Mouse (Mus musculus) G1E (cell line): Measurements from ENCODE around the gene Hnrnpa2b1. TPM values are rescaled to one million over a fixed set of nuclear protein-coding genes. Genes with fewer than 3 reads are reported as not detected.

ENCODE experiments used
- ATAC-seq: 2 replicates; pipeline ENCODE4 v1.8.0; 2016; ENCODE audit warnings: mild to moderate bottlenecking; ENCODE audit not compliant: insufficient number of reproducible peaks, poor library complexity, low FRiP score, severe bottlenecking; ENCODE audit errors: extremely low read depth
- DNase-seq: peaks from one replicate; pipeline ENCODE4 v3.0.0; 2012; ENCODE audit warnings: low spot score
- H3K27me3 ChIP-seq: 2 replicates; pipeline ENCODE4 v1.6.1; 2012; ENCODE audit warnings: mild to moderate bottlenecking, low read length, inconsistent platforms; ENCODE audit not compliant: insufficient read depth
- H3K36me3 ChIP-seq: replicated peaks from 2 replicates; pipeline ENCODE3; 2012; ENCODE audit warnings: mild to moderate bottlenecking, inconsistent platforms
- H3K4me1 ChIP-seq: 2 replicates; pipeline ENCODE4 v1.6.1; 2012; ENCODE audit warnings: low read depth, low read length, inconsistent platforms, mixed read lengths; ENCODE audit not compliant: insufficient read depth
- H3K4me3 ChIP-seq: 2 replicates; pipeline ENCODE4 v1.5.1; 2012; ENCODE audit warnings: low read depth, mild to moderate bottlenecking, inconsistent platforms, low read length, moderate library complexity, mixed read lengths
- H3K9me3 ChIP-seq: replicated peaks from 2 replicates; pipeline ENCODE4 v1.6.1; 2012; ENCODE audit warnings: inconsistent platforms
- CTCF ChIP-seq: IDR thresholded peaks from 2 replicates; pipeline ENCODE4 v1.5.1; 2012; ENCODE audit warnings: low read depth, low read length, inconsistent platforms, mixed read lengths
- GATA1 ChIP-seq: IDR thresholded peaks from 2 replicates; pipeline ENCODE4 v1.6.1; 2012; ENCODE audit warnings: borderline replicate concordance, low read length, inconsistent platforms, mixed read lengths
- GATA2 ChIP-seq: IDR thresholded peaks from 2 replicates; pipeline ENCODE4 v1.6.1; 2012; ENCODE audit warnings: low read depth, low read length, inconsistent platforms, borderline replicate concordance
- POLR2AphosphoS5 ChIP-seq: IDR thresholded peaks from 2 replicates; pipeline ENCODE4 v1.6.1; 2012; ENCODE audit warnings: low read depth, low read length, inconsistent platforms; ENCODE audit not compliant: insufficient replicate concordance
- TAL1 ChIP-seq: conservative IDR thresholded peaks from 2 replicates; pipeline ENCODE4 v1.6.1; 2012; ENCODE audit warnings: low read depth, low read length, inconsistent platforms, mixed read lengths
- polyA plus RNA-seq: library from polyadenylated mRNA; stranded (reverse); fragments of >175 nt; gene quantifications from 2 replicates; pipeline ENCODE4 v1.2.3, GENCODE M21; 2012
- total RNA-seq, 2 experiments: library from RNA; stranded (forward) in 1 of 2; stranded (reverse) in 1 of 2; fragments of 200-1000 nt in 1 of 2; fragments of >200 nt in 1 of 2; fragmentation: Nextera tagmentation in 1 of 2; gene quantifications; 2 replicates each; pipeline ENCODE4 v1.2.3; 2014 to 2017

Gene Hnrnpa2b1
- total and polyA plus RNA-seq, 3 experiments = 574 to 1,396 (median 906) TPM

DNA sequence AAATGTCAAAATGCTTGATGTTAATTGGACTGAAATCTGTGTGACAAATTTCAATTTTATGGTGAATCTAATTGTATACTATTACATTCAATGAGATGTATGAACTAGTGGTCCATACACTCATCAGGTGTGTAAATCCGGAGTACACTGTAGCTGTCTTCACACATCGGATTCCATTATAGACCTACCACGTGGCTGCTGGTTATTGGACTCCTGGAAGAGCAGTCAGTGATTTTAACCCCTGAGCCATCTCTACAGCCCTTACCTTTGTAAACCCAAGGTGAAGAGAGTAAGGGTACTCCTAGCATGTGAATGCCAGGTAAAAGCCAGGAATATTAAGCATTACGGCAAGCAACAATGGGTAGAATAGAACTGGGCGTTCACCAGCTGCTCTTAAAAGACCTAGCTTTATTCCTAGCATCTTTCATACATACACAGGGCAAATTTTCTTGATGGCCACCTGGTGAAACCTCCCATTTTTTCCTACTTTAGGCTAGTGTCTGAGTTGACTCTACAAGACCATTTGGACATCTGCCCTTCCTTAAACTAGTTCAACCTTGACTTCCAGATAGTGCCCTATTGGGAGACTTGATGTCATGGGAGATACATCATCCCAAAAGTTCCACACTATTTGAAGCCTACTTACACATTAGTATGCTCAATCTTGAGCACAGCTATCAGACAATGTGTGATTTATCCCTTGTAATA, 10.2 kb downstream of the Hnrnpa2b1 start:
- Histone ChIP-seq H3K27me3 (no peaks in the 10 kb centered on the region; the same call in 1 of the 2 replicates), H3K4me1 (peaks cover 10% of the 10 kb centered on the region; the same call in 1 of the 2 replicates), H3K4me3 (no peak overlapping the region), H3K36me3 (peaks cover 48% of the 10 kb centered on the region), H3K9me3 (no peaks in the 10 kb centered on the region)
- TF ChIP-seq CTCF (no peak), POLR2AphosphoS5 (0 out of 2 replicates have a peak, but pooled peaks have one; percentile 3)
- DNase-seq = no peak
- ATAC-seq = 0 out of 2 replicates have a peak, but pooled peaks have one; percentile 15

DNA sequence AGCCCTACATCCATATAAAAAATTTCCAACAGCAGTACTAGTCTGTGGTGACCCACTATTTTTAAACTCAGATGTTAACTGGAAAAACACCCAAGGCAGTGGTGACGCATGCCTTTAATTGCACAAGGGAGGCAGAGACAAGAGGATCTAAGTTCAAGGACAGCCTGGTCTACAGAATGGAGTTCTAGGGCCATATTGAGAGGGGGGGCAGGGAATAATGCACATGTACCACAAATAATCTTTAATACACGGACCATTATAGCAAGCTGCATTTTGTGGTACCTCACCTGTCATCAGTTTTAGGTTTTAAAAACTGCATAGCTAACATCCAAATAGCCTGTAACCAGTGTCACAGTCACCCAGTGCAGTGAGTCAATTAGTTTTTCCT, 10.8 kb downstream of the Hnrnpa2b1 start:
- 0 out of 2 replicates have a peak, but pooled peaks have one; percentile 64 for TF ChIP-seq POLR2AphosphoS5
- no peak for TF ChIP-seq GATA1
- Histone ChIP-seq H3K36me3 (peaks cover 43% of the 10 kb centered on the region), H3K27me3 (no peaks in the 10 kb centered on the region; the same call in 1 of the 2 replicates), H3K9me3 (no peaks in the 10 kb centered on the region), H3K4me3 (no peak overlapping the region), H3K4me1 (peaks cover 8% of the 10 kb centered on the region; the same call in 1 of the 2 replicates)
- DNase-seq = no peak
- ATAC-seq = peak; percentile 12; the same call in 1 of the 2 replicates

DNA sequence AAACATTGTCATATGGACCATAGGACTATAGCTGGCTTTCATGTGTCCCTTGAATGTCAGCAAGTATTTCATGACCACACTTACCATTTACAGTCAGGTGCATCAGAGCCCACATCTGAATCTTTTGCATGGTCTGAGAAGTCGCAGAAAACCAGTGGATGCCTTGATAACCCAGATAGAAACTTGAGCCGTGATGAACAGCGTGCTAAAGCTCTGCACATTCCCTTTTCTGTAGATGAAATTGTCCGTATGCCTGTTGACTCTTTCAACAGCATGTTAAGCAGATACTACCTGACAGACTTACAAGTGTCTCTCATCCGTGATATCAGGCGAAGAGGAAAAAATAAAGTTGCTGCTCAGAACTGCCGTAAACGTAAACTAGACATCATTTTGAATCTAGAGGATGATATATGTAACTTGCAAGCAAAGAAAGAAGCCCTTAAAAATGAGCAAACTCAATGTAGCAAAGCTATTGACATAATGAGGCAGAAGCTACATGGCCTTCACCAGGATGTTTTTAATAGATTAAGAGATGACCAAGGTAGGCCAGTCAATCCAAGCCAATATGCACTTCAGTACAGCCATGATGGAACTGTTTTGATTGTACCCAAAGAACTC, 11.8 kb downstream of the Hnrnpa2b1 start:
- DNase-seq (no peak), ATAC-seq (no peak)
- peaks cover 33% of the 10 kb centered on the region for H3K36me3 ChIP-seq
- H3K27me3 ChIP-seq = no peaks in the 10 kb centered on the region; the same call in 1 of the 2 replicates
- peak; percentile 91; the same call in 1 of the 2 replicates for TF ChIP-seq POLR2AphosphoS5
- TF ChIP-seq GATA1 = no peak
- H3K4me1 ChIP-seq = peaks cover 4% of the 10 kb centered on the region; the same call in 1 of the 2 replicates
- H3K9me3 ChIP-seq = no peaks in the 10 kb centered on the region
- no peak overlapping the region for H3K4me3 ChIP-seq

DNA sequence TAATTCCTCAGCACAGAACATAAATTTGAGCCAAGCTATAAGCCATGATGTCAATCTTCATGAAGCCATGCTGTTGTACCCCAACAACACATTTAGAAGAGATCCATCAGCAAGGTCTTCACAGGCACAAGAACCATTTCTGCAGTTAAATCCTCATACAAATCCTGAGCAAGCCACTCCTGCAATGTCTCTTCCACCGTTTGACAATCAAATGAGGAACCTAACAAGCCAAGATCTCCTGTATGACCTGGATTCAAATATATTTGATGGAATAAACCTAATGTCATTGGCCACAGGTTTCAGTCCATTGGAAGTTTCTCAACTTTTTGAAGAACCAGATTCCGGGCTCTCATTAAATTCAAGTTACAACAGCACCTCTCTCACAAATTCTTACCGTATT, 12.4 kb downstream of the Hnrnpa2b1 start:
- H3K27me3 ChIP-seq = no peaks in the 10 kb centered on the region; the same call in 1 of the 2 replicates
- DNase-seq (no peak), ATAC-seq (no peak)
- H3K36me3 ChIP-seq = peaks cover 31% of the 10 kb centered on the region
- TF ChIP-seq GATA1 = no peak
- no peak for TF ChIP-seq GATA2
- no peak for TF ChIP-seq CTCF
- no peak for TF ChIP-seq TAL1
- TF ChIP-seq POLR2AphosphoS5 = peak; percentile 81; the same call in 1 of the 2 replicates
- no peaks in the 10 kb centered on the region for H3K9me3 ChIP-seq
- peaks cover 4% of the 10 kb centered on the region; the same call in 1 of the 2 replicates for H3K4me1 ChIP-seq
- H3K4me3 ChIP-seq = no peak overlapping the region

DNA sequence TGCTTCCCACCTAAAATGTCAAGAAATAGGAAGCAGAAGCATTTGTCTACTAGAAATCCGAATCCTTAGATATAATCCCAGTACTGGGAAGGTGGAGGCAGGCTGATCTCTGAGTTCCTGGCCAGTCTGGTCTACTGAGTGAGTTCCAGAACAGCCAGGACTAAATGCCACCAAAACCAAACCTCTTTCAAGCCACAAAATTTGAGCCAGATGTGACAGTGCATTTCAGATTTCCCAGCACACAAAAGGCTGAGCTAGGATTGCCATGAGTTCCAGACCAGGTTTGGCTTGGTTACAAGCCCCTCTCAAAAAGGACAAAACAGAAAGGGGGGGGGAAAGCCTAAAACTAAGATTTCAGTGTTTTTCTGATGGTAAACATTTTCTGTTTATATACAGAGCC, 13.5 kb downstream of the Hnrnpa2b1 start:
- no peak for TF ChIP-seq GATA1
- TF ChIP-seq GATA2 = no peak
- no peak for TF ChIP-seq CTCF
- TF ChIP-seq TAL1 = no peak
- no peak for TF ChIP-seq POLR2AphosphoS5
- ATAC-seq = no peak
- H3K36me3 ChIP-seq = peaks cover 21% of the 10 kb centered on the region

DNA sequence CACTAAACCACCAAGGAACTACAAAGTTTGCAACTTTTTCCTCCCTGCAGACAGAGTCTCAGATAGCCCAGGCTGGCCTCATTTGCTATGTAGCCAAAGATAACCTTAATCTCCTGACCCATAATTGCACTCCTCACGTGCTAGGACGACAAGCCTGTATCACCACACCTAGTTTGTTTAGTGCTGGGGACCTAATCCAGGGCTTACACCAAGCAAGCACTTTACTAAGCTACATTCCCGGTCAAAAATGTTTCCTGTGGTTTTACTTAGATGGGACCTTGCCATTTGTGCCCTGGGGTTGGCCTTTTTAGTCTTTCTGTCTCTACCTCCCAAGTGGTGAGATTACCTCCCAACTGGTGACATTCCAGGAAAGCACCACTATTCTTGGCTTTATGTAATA, 14.7 kb downstream of the Hnrnpa2b1 start:
- ATAC-seq (no peak), DNase-seq (no peak)
- H3K27me3 ChIP-seq = peaks cover 4% of the 10 kb centered on the region
- no peaks in the 10 kb centered on the region for H3K9me3 ChIP-seq
- TF ChIP-seq TAL1 (no peak), GATA2 (no peak), CTCF (no peak), GATA1 (no peak), POLR2AphosphoS5 (no peak)
- peaks cover 11% of the 10 kb centered on the region for H3K36me3 ChIP-seq
- H3K4me3 ChIP-seq = no peak overlapping the region
- H3K4me1 ChIP-seq = peaks cover 4% of the 10 kb centered on the region; the same call in 1 of the 2 replicates

More for the DNA sequence above, 13.5 kb downstream of the Hnrnpa2b1 start:
- Histone ChIP-seq H3K9me3 (no peaks in the 10 kb centered on the region), H3K4me3 (no peak overlapping the region), H3K4me1 (peaks cover 4% of the 10 kb centered on the region; the same call in 1 of the 2 replicates), H3K27me3 (no peaks in the 10 kb centered on the region; the same call in 1 of the 2 replicates)
- no peak for DNase-seq
